Mouse (Mus musculus) liver, postnatal 0 days (tissue): ENCODE data around the gene Foxj3. TPM values are rescaled to one million over a fixed set of nuclear protein-coding genes. Genes with fewer than 3 reads are reported as not detected.
A peak's percentile ranks its signal among the peaks of the same experiment; 100 is the strongest.

Source experiments
- ATAC-seq: fragments of 200-750 bp; cut with Nextera tagmentation; 2 replicates; pipeline ENCODE4 v1.8.0; 2017; ENCODE audit warnings: mild to moderate bottlenecking, moderate library complexity
- DNase-seq: peaks from one replicate; pipeline ENCODE4 v3.0.0-alpha.2; 2016
- H3K27ac ChIP-seq: fragments of 300-500 bp; sonication (generic); 2 replicates; pipeline ENCODE4 v1.5.1; 2014; ENCODE audit warnings: antibody characterized with exemption, moderate library complexity, mild to moderate bottlenecking, low read depth
- H3K27me3 ChIP-seq: fragments of 300-500 bp; sonication (generic); 2 replicates; pipeline ENCODE4 v1.6.1; 2014; ENCODE audit warnings: low read length, control low read depth, mixed read lengths; ENCODE audit not compliant: insufficient read depth
- H3K36me3 ChIP-seq: fragments of 300-500 bp; sonication (generic); replicated peaks from 2 replicates; pipeline ENCODE4 v1.6.1; 2014; ENCODE audit warnings: mild to moderate bottlenecking, control low read depth, low read length, moderate library complexity, mixed read lengths; ENCODE audit not compliant: insufficient read depth
- H3K4me1 ChIP-seq: fragments of 300-500 bp; sonication (generic); 2 replicates; pipeline ENCODE4 v1.6.1; 2014; ENCODE audit warnings: antibody characterized with exemption, mild to moderate bottlenecking, control low read depth; ENCODE audit not compliant: insufficient read depth
- H3K4me2 ChIP-seq: fragments of 300-500 bp; sonication (generic); 2 replicates; pipeline ENCODE4 v1.6.1; 2014; ENCODE audit warnings: low read depth, mild to moderate bottlenecking, low read length, moderate library complexity, mixed read lengths
- H3K4me3 ChIP-seq: fragments of 300-500 bp; sonication (generic); 2 replicates; pipeline ENCODE4 v1.5.1; 2014; ENCODE audit warnings: low read depth, low read length
- H3K9ac ChIP-seq: fragments of 300-500 bp; sonication (generic); replicated peaks from 2 replicates; pipeline ENCODE4 v1.6.1; 2014; ENCODE audit warnings: mild to moderate bottlenecking, moderate library complexity
- H3K9me3 ChIP-seq: fragments of 300-500 bp; sonication (generic); 2 replicates; pipeline ENCODE4 v1.6.1; 2016; ENCODE audit warnings: mild to moderate bottlenecking, control low read depth, low read length, mixed read lengths
- CTCF ChIP-seq: sonication (generic); IDR thresholded peaks from 2 replicates; pipeline ENCODE4 v1.5.1; 2016; ENCODE audit warnings: antibody characterized with exemption, low read depth
- EP300 ChIP-seq: IDR thresholded peaks from 2 replicates; pipeline ENCODE4 v1.6.1; 2016; ENCODE audit warnings: antibody characterized with exemption, low read depth, mild to moderate bottlenecking
- WGBS: fragments of 180-500 bp; shearing (Covaris S2); extraction: QIAGEN DNeasy Blood & Tissue Kit; methylation state at CpG from one replicate; pipeline ENCODE4 v1.1.7; 2014; ENCODE audit not compliant: insufficient replicate concordance; 5-methylcytosine and 5-hydroxymethylcytosine counted together
- polyA plus RNA-seq: library from polyadenylated mRNA; unstranded; fragments of >200 nt; fragmentation: Nextera tagmentation; extraction: Ambion mirVana; gene quantifications from 2 replicates; pipeline ENCODE4 v1.2.1, GENCODE M21; 2015

Foxj3 gene
- polyA plus RNA-seq, 1 experiment from 2014 or later = 2.9 TPM

DNA sequence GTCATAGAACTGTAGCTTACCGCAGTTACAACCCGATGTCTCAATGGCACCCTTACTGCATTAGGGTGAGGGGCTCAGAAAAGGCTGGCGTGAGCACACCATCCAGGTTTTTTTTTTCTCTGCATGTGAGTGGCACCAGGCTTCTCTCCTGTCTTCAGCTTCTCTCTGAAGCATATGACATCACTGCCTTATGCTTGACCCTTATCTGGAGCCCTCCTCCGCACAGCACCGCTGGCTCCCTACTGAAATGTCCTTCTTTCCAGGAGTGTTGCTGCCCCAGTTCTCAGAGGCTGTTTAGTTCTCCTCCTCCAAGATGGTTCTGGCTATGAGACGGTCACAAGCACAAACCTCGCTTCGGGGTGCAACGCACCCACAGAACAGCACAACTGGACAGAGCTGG is 134.4 kb downstream of the Foxj3 start:
- Histone ChIP-seq H3K36me3 (no peaks in the 10 kb centered on the region), H3K4me3 (no peak overlapping the region), H3K27me3 (no peaks in the 10 kb centered on the region), H3K9me3 (no peaks in the 10 kb centered on the region), H3K9ac (no peak overlapping the region), H3K4me1 (no peaks in the 10 kb centered on the region), H3K4me2 (no peak overlapping the region), H3K27ac (no peak overlapping the region)
- no peak for ATAC-seq
- TF ChIP-seq CTCF (no peak), EP300 (no peak)
- WGBS = 84% methylated on average over 9 of the region's 9 CpGs
- DNase-seq = no peak

DNA sequence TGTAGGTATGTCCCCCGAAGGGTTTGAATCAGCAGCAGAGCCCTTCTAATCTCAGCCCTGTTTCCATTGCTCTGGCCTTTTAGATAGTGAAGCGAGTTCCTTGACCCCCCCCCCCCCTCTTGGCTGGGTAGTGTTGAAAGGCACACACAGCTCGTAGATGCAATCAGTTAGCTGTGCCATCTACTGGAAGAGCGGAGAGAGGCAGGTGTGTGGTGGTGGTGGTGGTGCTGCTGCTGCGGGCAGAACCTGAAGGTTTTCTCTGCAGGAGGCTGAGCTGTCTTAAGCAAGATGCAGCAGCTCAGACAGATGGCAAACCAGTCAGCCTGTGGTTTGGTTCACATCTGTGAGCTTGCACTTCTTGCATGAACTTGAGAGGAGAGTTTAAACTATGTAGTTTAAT is 135.9 kb downstream of the Foxj3 start:
- Histone ChIP-seq H3K27ac (no peak overlapping the region), H3K9ac (no peak overlapping the region), H3K4me1 (no peaks in the 10 kb centered on the region), H3K4me3 (no peak overlapping the region), H3K36me3 (no peaks in the 10 kb centered on the region), H3K4me2 (no peak overlapping the region), H3K27me3 (no peaks in the 10 kb centered on the region), H3K9me3 (no peaks in the 10 kb centered on the region)
- no peak for ATAC-seq
- DNase-seq = no peak
- 37% methylated on average over 5 of the region's 5 CpGs for WGBS
- TF ChIP-seq CTCF = peak; percentile 27
- TF ChIP-seq EP300 = no peak

Other genes starting within 250 kb of the Foxj3 start
- 170 and 207 TPM in 2 replicates for gene Ybx1, start 242.4 kb upstream of the Foxj3 start, polyA plus RNA-seq
- 24.7 and 28.4 TPM in 2 replicates for gene Ppih, start 216.5 kb upstream of the Foxj3 start, polyA plus RNA-seq
- gene Ccdc30, start 121.5 kb upstream of the Foxj3 start, polyA plus RNA-seq = 2.4 and 2.9 TPM in 2 replicates
- 33.0 and 37.0 TPM in 2 replicates for gene Ppcs, start 114.6 kb upstream of the Foxj3 start, polyA plus RNA-seq
- gene Zmynd12, start 114.2 kb upstream of the Foxj3 start, polyA plus RNA-seq = 1.3 TPM in 2 replicates
- not detected in 2 replicates for gene Rimkla, start 44.4 kb upstream of the Foxj3 start, polyA plus RNA-seq
- gene Frg2f1, start 2.5 kb downstream of the Foxj3 start, polyA plus RNA-seq = 3.8 and 4.3 TPM in 2 replicates
- not detected in 2 replicates for gene Guca2a, start 100.7 kb downstream of the Foxj3 start, polyA plus RNA-seq
- not detected in 2 replicates for gene Guca2b, start 122.0 kb downstream of the Foxj3 start, polyA plus RNA-seq
- gene Hivep3, start 196.8 kb downstream of the Foxj3 start, polyA plus RNA-seq = 3.5 and 3.8 TPM in 2 replicates